Mouse (Mus musculus) liver, embryonic 14.5 days (tissue): ENCODE data around the gene Tmem151a. TPM values are rescaled to one million over a fixed set of nuclear protein-coding genes. Genes with fewer than 3 reads are reported as not detected.

Source experiments
- ATAC-seq: fragments of 200-750 bp; cut with Nextera tagmentation; 2 replicates; pipeline ENCODE4 v1.8.0; 2017; ENCODE audit warnings: moderate number of reproducible peaks, mild to moderate bottlenecking, moderate library complexity; ENCODE audit not compliant: insufficient read depth
- DNase-seq, 3 experiments: peaks; one replicate each; pipeline ENCODE4 v3.0.0-alpha.2; 2012 to 2013; ENCODE audit warnings: low read depth in 3 of 3, low spot score in 3 of 3
- H3K27ac ChIP-seq: fragments of 300-500 bp; sonication (generic); 2 replicates; pipeline ENCODE4 v1.5.1; 2014; ENCODE audit warnings: moderate library complexity, mild to moderate bottlenecking, control low read depth, inconsistent platforms
- H3K27me3 ChIP-seq: fragments of 300-500 bp; sonication (generic); 2 replicates; pipeline ENCODE4 v1.6.1; 2014; ENCODE audit warnings: mild to moderate bottlenecking, low read length, moderate library complexity; ENCODE audit not compliant: control insufficient read depth, insufficient read depth
- H3K36me3 ChIP-seq: fragments of 300-500 bp; sonication (generic); replicated peaks from 2 replicates; pipeline ENCODE4 v1.6.1; 2014; ENCODE audit warnings: low read depth; ENCODE audit not compliant: control insufficient read depth, insufficient read depth
- H3K4me1 ChIP-seq, 2 experiments: fragments of 200-500 bp in 1 of 2; fragments of 300-500 bp in 1 of 2; sonication (generic) in 1 of 2; replicated peaks; 2 replicates each; pipeline ENCODE4 v1.6.1; 2012 to 2014; ENCODE audit warnings: antibody characterized with exemption in 1 of 2, inconsistent platforms in 1 of 2, low read length in 1 of 2; ENCODE audit not compliant: control insufficient read depth in 2 of 2, insufficient read depth in 2 of 2
- H3K4me2 ChIP-seq: fragments of 300-500 bp; sonication (generic); 2 replicates; pipeline ENCODE4 v1.6.1; 2014; ENCODE audit warnings: low read depth, mild to moderate bottlenecking, control low read depth, moderate library complexity
- H3K4me3 ChIP-seq, 2 experiments: fragments of 200-500 bp in 1 of 2; fragments of 300-500 bp in 1 of 2; sonication (generic) in 1 of 2; 2 replicates each; pipeline ENCODE4 v1.5.1; 2012 to 2014; ENCODE audit warnings: low read depth in 2 of 2, low read length in 2 of 2, mild to moderate bottlenecking in 2 of 2, control low read depth in 1 of 2, inconsistent platforms in 1 of 2, moderate library complexity in 1 of 2; ENCODE audit not compliant: insufficient read depth in 1 of 2
- H3K9ac ChIP-seq: fragments of 300-500 bp; sonication (generic); replicated peaks from 2 replicates; pipeline ENCODE4 v1.6.1; 2014; ENCODE audit warnings: mild to moderate bottlenecking, control low read depth, moderate library complexity
- H3K9me3 ChIP-seq: fragments of 300-500 bp; sonication (generic); 2 replicates; pipeline ENCODE4 v1.6.1; 2016; ENCODE audit warnings: low read length, mixed read lengths; ENCODE audit not compliant: control insufficient read depth
- CTCF ChIP-seq: IDR thresholded peaks from 2 replicates; pipeline ENCODE4 v1.5.1; 2016; ENCODE audit warnings: antibody characterized with exemption, low read depth, control low read depth
- EP300 ChIP-seq: IDR thresholded peaks from 2 replicates; pipeline ENCODE4 v1.6.1; 2016; ENCODE audit warnings: antibody characterized with exemption, low read depth
- WGBS: fragments of 180-500 bp; shearing (Covaris S2); extraction: QIAGEN DNeasy Blood & Tissue Kit; methylation state at CpG from one replicate; pipeline ENCODE4 v1.1.7; 2014; ENCODE audit not compliant: insufficient replicate concordance; 5-methylcytosine and 5-hydroxymethylcytosine counted together
- polyA plus RNA-seq, 2 experiments: library from polyadenylated mRNA; depleted of rRNA in 1 of 2; stranded (reverse) in 1 of 2; unstranded in 1 of 2; fragments of >200 nt; fragmentation: Nextera tagmentation in 1 of 2; extraction: Ambion mirVana in 1 of 2; gene quantifications; 2 replicates each; pipeline versions ENCODE4 v1.2.1 to v1.2.3; 2012 to 2014

Gene Tmem151a
- polyA plus RNA-seq, 2 experiments, result 0.18 to 0.25 TPM

DNA sequence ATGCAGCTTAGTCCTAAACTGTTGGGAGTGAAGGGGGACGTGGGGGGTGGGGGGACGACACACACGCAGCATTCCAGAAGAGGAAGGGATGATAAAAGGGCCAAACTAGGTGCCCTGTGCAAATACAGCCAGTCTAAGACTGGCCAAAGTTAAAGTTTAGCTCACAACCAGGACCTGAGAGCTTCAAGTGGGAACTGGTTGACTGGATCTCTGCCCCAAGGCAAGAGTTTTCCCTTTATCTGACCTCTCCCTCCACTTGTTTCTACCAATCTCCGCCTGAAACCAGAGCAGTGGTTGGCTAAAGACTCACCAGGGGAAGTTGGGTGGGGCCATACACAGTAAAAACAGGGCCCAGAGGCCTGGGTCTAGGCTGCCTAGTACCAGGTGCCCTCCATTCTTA is 23.4 kb upstream of the Tmem151a start:
- TF ChIP-seq EP300, result no peak
- no peak for TF ChIP-seq CTCF
- Histone ChIP-seq H3K27me3 (no peaks in the 10 kb centered on the region), H3K36me3 (peaks cover 4% of the 10 kb centered on the region; the same call in 1 of the 2 replicates), H3K4me2 (no peak overlapping the region), H3K4me3 (no peak overlapping the region), H3K27ac (no peak overlapping the region), H3K9me3 (no peaks in the 10 kb centered on the region), H3K9ac (no peak overlapping the region), H3K4me1 (peaks cover 4 to 11% of the 10 kb centered on the region in 2 experiments)
- no peak for DNase-seq
- no peak for ATAC-seq
- 51% methylated on average over 4 of the region's 4 CpGs for WGBS

GRCm38 (mm10) chr19:5108271-5108575 is 22.9 kb upstream of the Tmem151a start:
- Histone ChIP-seq H3K4me1 (peaks cover 4 to 11% of the 10 kb centered on the region in 2 experiments), H3K36me3 (peaks cover 4% of the 10 kb centered on the region), H3K9ac (no peak overlapping the region), H3K27me3 (no peaks in the 10 kb centered on the region), H3K4me2 (no peak overlapping the region), H3K4me3 (no peak overlapping the region), H3K27ac (no peak overlapping the region), H3K9me3 (no peaks in the 10 kb centered on the region)
- 31% methylated on average over 5 of the region's 5 CpGs for WGBS
- no peak for ATAC-seq
- TF ChIP-seq EP300 (no peak), CTCF (peak; percentile 67)
- DNase-seq, result no peak

- Histone ChIP-seq H3K36me3 (peaks cover 4% of the 10 kb centered on the region), H3K4me2 (peak overlapping the region; percentile 99), H3K9ac (no peak overlapping the region; the same call in 1 of the 2 replicates), H3K27ac (no peak overlapping the region), H3K4me1 (peaks cover 4 to 11% of the 10 kb centered on the region in 2 experiments), H3K9me3 (no peaks in the 10 kb centered on the region), H3K4me3 (peak overlapping the region in 1 of 2 experiments; percentile 94; a peak in 1 of 4 replicates), H3K27me3 (no peaks in the 10 kb centered on the region)
- TF ChIP-seq CTCF (no peak), EP300 (no peak)
- DNase-seq, result no peak
- 71% methylated on average over 18 of the region's 18 CpGs for whole genome bisulfite sequencing
- ATAC-seq, result no peak
Observed at GRCm38 (mm10) chr19:5107556-5108270, 22.4 kb upstream of the Tmem151a start.

DNA sequence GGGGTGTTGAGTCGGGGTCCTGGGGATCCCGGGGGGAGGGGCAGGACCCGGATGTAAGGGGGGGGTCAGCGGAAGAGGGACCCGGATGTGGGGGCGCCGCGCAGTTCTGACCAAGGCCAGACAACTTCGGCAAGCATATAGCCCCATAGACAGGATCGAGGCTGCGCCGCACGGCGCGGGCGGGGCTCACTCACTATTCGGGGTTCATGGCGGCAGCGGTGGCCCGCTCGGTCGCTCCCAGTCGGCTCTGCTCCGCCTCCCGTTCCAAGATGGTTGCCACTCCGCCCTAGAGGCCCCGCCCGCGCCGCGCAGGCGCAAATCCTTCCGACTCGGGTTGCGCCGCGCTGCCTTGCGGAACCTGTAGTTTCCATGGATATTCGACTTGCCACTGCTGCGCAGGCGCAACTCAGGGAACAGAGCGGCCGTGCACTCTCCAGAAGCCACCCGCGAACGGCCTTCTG is 21.4 kb upstream of the Tmem151a start, which contains the start of gene Rab1b:
TSS of gene Rab1b (minus strand) at position 342 of the 461 bp plus-strand sequence.
- H3K4me3 ChIP-seq, result peak within 1 kb of the TSS; percentile 68 to 94
- ATAC-seq, result peak; percentile 93
- no peaks in the 10 kb centered on the region for H3K27me3 ChIP-seq
- H3K4me2 ChIP-seq, result peak within 1 kb of the TSS; percentile 99
- DNase-seq, result peak; percentile 95 to 97 (median 96)
- H3K9ac ChIP-seq, result peak within 1 kb of the TSS; percentile 95
- peaks cover 6% of the 10 kb centered on the region for H3K36me3 ChIP-seq
- peak within 1 kb of the TSS; percentile 57 for H3K27ac ChIP-seq
- under 1% methylated on average over 46 of the region's 46 CpGs for WGBS
- TF ChIP-seq EP300 (no peak), CTCF (no peak)
- peaks cover 4 to 11% of the 10 kb centered on the region in 2 experiments for H3K4me1 ChIP-seq
- H3K9me3 ChIP-seq, result no peaks in the 10 kb centered on the region

DNA sequence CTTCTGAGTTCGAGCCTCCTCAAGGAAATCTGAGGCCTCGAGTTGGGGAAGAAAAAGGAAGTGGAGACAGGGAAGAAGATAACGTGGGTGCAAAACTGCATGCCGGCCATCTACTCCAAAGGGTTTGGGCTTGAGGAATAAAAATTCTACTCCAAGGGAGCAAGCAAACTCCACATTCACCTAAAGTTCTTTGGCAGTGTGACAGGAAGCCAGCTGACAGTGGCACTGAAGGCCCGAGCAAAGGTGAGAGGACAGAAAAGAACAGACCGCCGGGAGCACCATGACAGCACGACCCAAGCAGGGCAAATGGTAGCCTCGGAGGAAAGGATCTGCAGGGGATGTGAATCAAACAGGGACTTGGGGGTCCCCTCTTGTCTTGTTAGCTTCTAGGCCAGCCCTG is 20.7 kb upstream of the Tmem151a start:
- TF ChIP-seq CTCF (no peak), EP300 (no peak)
- DNase-seq (no peak), ATAC-seq (no peak)

More for the DNA sequence above, 20.7 kb upstream of the Tmem151a start:
- Histone ChIP-seq H3K27ac (peak overlapping the region; percentile 57), H3K4me2 (peak overlapping the region; percentile 99), H3K4me1 (peaks cover 4 to 11% of the 10 kb centered on the region in 2 experiments), H3K4me3 (peak overlapping the region; percentile 68 to 94), H3K27me3 (no peaks in the 10 kb centered on the region), H3K36me3 (peaks cover 6% of the 10 kb centered on the region), H3K9ac (peak overlapping the region; percentile 95), H3K9me3 (no peaks in the 10 kb centered on the region)
- 2% methylated on average over 9 of the region's 9 CpGs for WGBS
